Mouse (Mus musculus) brain, adult 2 months (tissue): ENCODE results near the gene Hrk.

Experiments
- DNase-seq: peaks from one replicate; pipeline ENCODE4 v3.0.0; 2011; ENCODE audit warnings: low read depth, low spot score

The Hrk gene

GRCm38 (mm10) chr5:118165462-118165861, 1.0 kb downstream of the Hrk start:
- DNase-seq: no peak

GRCm38 (mm10) chr5:118167561-118167995, 3.1 kb downstream of the Hrk start:
- DNase-seq: no peak

- DNase-seq: peak; percentile 58
Measured at GRCm38 (mm10) chr5:118169222-118170221, 5.1 kb downstream of the Hrk start.

GRCm38 (mm10) chr5:118170888-118171529, 6.6 kb downstream of the Hrk start:
- peak; percentile 63 for DNase-seq

GRCm38 (mm10) chr5:118171665-118172064, 7.2 kb downstream of the Hrk start:
- peak; percentile 58 for DNase-seq

- DNase-seq: peak; percentile 27
Measured at GRCm38 (mm10) chr5:118172078-118172723, 7.8 kb downstream of the Hrk start.

GRCm38 (mm10) chr5:118174310-118175009, 10.0 kb downstream of the Hrk start:
- DNase-seq: no peak

- DNase-seq: no peak
Measured at GRCm38 (mm10) chr5:118175137-118175536, 10.7 kb downstream of the Hrk start.

- DNase-seq: peak; percentile 67
Measured at GRCm38 (mm10) chr5:118177640-118178039, 13.2 kb downstream of the Hrk start.

GRCm38 (mm10) chr5:118186903-118187633, 22.6 kb downstream of the Hrk start:
- no peak for DNase-seq

- no peak for DNase-seq
Measured at GRCm38 (mm10) chr5:118188356-118188755, 23.9 kb downstream of the Hrk start.

GRCm38 (mm10) chr5:118190491-118190890, 26.0 kb downstream of the Hrk start:
- DNase-seq: peak; percentile 70

- peak; percentile 50 for DNase-seq
Measured at GRCm38 (mm10) chr5:118192221-118192620, 27.8 kb downstream of the Hrk start.

GRCm38 (mm10) chr5:118197421-118197820, 33.0 kb downstream of the Hrk start:
- DNase-seq: no peak

- no peak for DNase-seq
Measured at GRCm38 (mm10) chr5:118199670-118200069, 35.2 kb downstream of the Hrk start.

- DNase-seq: no peak
Measured at GRCm38 (mm10) chr5:118204675-118205440, 40.4 kb downstream of the Hrk start.

- no peak for DNase-seq
Measured at GRCm38 (mm10) chr5:118205852-118206251, 41.4 kb downstream of the Hrk start.

- DNase-seq: no peak
Measured at GRCm38 (mm10) chr5:118214012-118214411, 49.6 kb downstream of the Hrk start.

- peak; percentile 96 for DNase-seq
Measured at GRCm38 (mm10) chr5:118214418-118215154, 50.1 kb downstream of the Hrk start.
